Mouse (Mus musculus) urinary bladder, adult 2 months (tissue): ENCODE measurements around the gene Arhgef16. TPM values are rescaled to one million over a fixed set of nuclear protein-coding genes. Genes with fewer than 3 reads are reported as not detected.

Experiments used
- DNase-seq: peaks from one replicate; pipeline ENCODE4 v3.0.0; 2022; ENCODE audit warnings: low spot score
- polyA plus RNA-seq: library from polyadenylated mRNA; depleted of rRNA; stranded (reverse); fragments of >200 nt; gene quantifications from 2 replicates; pipeline ENCODE4 v1.2.3, GENCODE M21; 2012

Gene Arhgef16
- polyA plus RNA-seq, 1 experiment = 11.4 TPM

DNA sequence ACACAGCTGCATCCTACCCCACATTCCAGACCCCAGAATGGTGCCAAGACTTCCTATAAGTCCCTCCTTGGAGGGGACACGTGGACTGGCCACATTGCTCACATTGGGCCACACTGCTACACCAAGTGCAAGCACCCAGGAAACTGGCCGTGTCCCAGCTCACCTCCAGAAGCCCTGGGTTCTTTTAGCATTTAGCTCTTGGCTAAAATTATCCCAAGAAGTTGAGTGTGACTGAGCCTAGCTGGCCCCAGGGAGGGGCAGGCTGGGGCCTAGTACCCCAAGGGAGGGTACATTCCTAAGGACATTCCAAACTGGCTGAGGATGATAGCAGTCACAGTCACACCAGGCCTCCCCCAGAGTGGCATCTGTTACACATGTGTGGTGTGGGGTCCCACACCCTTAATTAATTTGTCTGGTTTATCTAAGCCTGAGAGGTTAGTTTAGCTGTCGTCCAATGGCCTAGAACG, 7.7 kb downstream of the Arhgef16 start:
- DNase-seq = no peak

DNA sequence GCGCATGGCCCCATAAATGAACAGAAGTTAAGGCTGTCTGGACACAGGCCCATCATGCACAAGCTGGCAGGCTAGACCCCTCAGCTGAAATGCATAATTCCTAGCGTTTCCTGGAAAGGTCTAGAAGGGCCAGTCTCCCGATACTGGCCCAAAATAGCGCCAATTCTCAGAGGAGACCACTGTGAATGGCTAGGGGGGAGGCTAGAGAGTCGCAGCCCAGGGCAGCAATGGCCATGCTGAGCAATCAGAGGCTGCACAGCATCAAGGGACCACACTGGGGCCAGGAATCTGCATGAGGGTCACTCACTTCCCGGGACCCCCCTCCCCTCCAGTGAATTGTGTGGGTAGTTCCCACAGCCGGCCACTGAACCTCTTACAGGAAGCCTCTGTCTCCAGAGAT, 17.8 kb downstream of the Arhgef16 start:
- DNase-seq = no peak

DNA sequence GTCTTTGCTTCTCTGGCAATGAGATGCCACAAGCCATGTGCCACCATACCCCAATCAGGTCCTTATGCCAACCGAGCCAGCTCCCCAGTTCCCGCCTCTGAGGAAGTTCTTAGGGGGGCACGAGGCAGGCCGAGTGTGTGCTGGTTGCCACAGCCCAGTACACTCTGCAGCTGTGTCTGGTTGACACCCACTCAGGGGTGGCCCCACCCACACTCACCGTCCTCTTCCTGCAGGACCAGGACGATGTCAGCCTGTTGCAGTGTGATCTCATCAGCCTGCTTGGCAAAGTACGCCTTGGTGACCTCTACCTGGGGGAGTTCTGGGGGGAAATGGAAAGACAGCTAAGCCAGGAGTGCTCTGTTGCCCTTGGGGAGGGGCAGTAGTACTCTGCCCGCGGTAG, 22.0 kb downstream of the Arhgef16 start:
- no peak for DNase-seq

DNA sequence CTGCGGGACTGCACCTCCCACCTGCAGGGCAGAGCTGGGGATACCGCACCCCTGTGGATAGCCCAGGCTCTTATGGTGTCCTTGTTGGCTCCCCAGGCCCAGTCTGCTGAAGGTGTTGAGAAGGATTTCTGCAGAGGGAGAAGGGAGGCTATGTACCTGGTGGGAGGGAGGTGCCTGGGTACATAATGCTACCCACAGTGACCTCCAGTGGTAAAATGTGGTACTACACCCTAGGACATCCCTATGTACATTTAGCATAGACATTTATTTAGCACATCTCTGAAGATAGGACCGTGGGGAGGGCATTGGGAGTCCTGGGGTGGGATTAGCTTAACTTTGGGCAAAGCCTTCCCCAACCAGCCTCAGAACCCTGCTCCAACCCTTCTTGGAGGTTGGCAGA, 28.5 kb downstream of the Arhgef16 start:
- DNase-seq = no peak

DNA sequence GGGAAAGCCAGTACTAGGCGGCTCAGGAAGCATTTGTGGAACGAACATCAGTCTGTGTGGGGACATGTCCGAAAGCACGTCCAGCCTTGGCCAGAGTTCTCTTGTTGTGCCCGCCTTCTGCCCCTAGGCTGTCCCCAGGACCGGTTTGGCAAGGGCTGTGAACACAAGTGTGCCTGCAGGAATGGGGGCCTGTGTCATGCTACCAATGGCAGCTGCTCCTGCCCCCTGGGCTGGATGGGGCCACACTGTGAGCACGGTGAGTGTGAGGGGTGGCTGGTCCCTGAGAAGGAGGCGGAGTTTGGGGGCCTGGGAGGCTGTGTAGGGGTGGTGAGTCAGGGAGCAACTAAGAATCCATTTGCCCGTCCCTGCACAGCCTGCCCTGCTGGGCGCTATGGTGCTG, 32.0 kb downstream of the Arhgef16 start:
- DNase-seq = peak; percentile 67

DNA sequence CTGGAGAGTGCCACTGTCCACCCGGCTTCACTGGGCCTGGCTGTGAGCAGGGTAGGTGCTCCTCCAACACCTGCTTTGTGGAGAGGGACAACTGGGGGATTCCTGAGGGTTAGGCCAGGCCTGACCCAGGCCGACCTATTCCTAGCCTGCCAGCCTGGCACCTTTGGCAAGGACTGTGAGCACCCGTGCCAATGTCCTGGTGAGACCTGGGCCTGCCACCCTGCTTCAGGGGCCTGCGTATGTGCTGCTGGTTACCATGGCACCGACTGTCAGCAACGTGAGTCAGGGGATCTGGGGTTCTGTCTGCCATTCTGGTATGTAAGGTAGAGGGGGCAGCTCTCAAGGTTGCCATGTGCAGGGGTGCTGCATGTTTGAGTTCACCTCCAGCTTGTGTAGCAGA, 34.0 kb downstream of the Arhgef16 start:
- no peak for DNase-seq

DNA sequence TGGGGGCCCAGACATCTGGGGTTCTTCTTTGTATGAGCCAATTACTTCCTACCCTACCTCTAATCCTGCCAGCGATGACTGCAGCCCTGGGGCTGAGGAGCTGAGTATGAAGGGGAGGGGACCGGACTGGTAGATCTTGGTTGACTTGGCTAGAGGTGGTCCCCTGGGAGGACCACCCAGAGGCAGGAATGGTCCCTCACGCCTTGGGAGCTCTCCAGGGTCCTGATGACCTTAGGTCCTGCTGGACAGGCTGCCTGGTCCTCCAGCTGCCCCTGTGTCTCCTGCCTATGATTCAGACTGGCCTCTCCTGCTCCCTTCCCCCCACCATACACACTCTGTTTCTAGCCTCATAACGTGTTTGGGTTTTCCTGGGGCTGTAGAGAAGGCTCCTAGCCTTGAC, 39.4 kb downstream of the Arhgef16 start:
- no peak for DNase-seq

DNA sequence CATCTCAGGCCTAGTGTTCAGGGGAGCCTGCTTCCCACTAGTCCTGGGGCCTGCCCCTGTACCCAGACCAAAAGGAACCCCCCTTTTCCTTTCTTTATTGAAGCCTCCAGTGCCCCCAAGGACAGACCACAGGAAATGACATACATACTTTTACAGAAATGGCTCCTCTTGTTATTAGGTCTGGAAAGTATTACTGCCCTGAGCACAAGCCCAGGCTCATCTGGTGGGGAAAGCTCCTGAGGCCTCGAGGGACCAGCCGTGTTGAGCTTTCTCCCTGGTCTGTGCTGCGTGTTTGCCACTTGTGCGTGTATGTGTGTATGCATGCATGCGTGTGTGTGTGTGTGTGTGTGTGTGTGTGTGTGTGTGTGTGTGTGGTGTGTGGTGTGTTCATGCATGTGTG, 40.7 kb downstream of the Arhgef16 start:
- no peak for DNase-seq

DNA sequence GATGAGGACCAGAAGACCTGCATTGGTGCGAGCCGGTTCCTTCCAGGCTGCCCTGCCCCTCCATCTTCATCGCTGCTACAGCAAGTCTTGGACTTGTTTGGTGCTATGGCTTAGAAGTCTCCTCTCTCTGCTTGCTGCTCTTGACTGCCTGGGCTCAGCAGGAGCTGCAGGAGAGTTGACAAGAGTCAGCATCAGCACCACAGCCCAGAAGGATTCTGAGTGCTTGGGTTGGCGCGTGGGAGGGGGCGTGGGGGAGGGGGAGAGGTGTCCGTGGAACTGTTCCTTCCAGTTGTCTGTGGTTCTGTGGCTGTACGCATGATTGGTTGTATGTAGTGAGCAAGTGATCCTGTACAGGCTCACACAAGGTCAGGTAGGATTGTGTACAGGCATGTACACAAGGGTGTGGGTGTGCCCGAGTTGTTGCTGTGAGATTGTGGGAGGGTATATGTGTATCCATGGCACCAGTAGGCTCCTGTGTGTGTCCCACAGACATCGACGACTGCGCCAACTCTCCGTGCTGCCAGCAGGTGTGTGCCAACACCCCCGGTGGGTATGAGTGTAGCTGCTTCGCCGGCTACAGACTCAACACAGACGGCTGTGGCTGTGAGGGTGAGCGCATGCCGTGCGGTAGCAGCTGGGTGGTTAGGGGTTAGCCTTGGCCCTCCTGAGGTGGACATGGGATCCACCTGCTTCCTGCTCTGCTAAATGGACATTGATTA, 48.8 kb downstream of the Arhgef16 start:
- no peak for DNase-seq

DNA sequence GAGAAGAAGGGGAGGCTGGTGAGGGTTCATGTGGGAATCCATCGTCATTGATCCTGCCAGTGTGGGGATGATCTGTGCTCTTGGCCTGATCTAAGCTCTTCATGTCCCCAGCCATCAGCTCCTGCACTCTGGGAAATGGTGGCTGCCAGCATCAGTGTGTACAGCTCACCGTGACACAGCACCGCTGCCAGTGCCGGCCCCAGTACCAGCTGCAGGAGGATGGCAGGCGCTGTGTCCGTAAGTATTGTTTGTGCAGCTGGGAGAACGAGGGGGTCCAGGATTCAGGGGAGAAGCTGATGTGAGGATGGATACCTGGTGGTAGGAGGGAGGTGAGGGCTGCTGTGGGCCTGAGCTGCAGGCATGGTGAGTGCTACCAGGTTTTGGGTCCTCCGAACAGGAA, 52.2 kb downstream of the Arhgef16 start:
- DNase-seq = no peak

DNA sequence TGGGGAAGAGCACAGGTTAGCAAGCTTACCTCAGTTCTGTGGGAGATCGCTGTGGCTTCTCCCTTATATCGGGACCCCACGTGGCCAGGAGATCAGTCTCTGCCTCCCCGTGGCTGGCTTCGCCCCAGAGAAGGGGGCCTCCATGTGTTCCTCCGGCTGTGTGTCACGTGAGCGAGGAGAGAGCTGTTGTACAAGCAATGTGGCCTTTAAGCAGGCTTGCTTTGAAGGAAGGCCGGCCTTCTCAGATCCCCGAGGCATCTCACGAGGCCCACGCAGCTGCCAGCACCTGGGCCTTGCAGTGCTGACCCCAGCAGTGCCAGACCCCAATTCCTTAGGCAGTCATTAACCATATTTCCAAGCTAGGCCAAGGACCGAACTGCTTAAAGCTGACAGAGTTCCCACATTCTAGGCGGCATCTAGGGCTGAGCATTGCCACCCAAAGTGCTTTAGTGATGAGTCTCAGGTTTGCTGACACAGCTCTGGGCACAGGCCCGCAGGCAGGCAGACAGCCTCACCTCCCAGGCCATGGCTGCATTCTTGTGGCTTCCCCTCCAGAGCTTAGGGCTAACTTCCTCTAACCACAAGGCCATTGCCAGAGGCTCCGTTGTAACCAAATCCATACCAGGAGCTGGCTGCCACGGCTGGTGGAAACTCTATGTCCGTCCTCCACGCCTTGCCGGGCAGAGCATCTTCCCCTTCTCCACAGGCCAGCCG, 53.2 kb downstream of the Arhgef16 start:
- DNase-seq = no peak

DNA sequence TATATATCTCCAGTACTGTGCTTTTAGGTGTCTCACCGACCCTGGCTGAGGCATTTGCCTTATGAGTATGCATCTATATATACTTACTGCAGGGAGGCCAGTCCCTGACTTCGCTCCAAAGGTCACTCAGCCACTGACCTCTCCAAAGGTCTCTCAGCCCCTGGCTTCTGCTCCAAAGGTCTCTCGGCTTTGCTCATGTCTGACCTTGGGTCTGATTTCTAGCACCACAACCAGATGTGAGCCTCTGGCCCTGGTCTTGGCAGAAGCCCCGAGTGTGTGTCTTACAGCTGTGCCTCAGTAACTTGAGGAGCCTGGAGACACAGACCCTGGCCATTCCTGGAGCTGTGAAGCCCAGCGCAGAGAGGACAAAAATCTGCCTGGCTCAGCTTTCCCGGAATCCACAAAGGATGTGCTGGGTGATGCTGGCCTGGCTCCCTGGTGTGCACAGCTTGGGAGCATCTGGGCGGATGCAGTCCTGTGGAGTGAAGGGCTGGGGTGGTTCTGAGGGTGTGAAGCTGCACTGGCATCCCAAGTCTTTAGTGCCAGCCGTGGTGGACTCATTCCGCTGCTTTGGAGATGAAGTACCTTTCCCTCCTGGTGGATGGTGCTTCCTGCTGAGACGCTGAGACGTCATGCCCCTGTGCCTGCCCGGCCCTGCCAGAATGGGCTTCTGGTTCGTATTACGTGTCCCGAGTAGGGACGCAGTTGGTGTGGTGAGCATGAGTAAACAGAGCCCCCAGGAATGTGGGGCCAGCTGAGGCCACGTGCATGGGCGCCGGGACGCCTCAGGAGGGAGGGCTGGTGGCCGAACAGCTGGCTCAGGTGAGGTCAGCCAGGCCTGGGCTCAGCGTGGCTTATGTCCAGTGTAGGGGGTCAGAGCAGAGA, 54.0 kb downstream of the Arhgef16 start:
- DNase-seq = no peak

DNA sequence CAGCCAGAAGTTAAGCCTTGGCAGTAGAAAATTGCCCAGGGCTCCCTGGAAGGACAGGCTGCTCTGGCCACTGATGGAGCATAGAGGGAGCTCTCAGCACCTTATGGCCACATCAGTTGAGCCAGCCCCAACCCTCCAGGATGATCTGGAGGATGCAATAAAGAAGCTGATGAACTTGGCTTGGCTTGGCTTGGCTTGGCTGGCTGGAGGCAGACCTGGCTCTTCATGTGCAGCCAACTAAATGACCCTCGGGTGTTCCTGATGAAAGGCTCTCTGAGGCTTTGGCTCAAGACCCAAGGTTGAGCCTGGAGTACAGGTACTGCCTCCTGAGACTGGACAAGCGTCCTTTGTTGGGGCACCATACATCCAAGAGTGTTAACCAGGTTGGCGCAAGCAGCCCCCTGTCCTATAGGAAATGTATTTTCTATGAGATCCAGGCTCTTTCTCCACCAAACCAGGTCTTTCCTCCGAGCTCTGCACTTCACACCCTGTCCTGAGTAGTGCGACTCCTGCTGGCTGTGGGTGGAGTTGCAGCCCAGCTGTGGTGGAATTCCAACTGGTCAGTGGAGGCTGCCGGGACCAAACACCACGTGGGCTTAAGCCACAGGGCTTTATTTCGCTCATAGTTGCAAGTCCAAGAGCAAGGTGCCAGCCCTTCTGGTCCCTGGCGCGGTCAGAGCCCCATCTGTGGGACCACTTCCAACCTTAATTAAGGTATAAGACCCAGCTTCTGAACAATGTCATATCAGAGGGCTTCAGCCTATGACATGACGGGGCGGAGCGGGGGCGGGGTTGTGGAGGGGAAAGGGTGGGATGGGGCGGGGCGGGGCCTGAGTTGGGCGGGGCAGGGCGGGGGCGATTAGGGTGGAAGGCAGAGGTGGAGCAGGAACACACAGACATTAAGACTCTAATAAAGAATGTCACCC, 55.1 kb downstream of the Arhgef16 start:
- peak; percentile 64 for DNase-seq

DNA sequence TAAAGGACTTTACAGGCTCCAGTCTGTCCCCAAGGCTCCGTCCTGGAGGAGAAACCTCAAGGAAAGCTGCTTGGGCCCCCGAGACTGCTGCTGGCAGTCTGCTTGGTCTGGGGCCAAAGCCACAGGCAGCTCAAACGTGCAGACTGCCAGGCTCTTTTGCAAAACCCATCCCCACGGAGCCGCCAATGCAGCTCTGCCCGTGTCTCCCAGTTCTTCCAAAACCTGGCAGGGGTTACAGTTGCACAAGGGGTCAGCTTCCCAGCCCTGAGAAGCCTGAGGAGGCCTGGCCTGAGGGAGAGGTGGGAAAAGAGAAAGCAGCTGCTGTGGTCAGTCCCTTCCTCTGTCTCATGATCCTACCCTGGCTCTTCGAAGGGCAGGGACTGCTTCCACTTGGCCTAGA, 56.1 kb downstream of the Arhgef16 start:
- DNase-seq = no peak

DNA sequence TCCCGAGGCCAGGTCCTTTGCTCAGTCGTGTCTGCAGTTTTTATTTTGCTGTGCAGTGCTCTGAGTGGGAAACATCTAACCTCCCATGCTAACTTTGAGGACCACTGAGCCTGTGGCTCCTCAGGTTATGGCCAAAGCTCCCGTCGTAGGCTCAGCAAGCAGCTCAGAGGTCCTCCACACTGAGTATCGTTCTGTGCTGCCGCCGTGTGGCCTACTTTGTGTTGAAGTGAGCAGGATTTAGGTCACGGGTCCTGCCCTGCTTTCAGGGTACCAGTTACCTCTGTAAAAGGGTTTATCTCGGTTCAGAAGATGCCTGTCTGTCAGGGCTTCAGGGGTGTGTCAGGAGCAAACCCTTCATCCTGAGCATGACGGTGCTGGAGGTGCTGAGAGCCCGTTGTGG, 60.9 kb downstream of the Arhgef16 start:
- no peak for DNase-seq

DNA sequence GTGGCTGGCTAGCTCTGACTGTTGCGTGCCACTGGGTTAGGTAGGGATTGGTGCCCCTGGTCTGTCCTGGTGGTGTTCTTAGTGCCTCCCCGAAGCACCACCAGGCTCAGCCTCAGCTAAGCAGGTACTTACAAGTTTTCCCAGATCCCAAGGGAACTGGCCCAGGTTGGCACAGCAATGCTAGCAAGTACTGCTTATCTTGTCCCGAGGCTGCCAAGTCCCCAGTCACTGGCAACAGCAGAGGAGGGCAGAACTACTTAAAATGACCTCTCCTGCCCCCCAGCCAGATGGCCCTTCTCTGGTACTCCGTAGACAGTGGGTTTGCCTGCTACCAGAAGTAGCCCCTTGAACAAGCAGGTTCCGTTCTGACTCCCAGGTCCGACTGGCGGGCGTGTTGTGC, 62.3 kb downstream of the Arhgef16 start:
- no peak for DNase-seq

DNA sequence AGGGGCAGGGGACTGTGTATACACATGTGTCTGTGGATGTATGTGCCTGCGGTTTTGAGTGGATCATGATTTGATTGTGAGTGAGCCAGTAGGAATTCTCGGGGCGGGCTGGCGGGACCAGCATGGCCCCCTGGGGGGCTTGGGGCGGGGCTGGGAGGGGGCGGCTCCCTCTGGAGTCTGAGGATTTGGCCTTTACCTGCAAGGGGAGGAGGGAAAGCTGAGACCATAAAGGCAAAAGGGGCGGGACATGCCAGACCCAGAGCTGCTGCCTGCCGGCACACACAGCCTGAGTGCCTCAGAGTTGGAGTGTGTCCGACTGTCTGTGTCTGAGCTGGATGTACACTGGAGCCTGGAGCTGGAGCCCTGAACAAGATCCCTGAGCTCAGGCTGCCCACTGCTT, 64.2 kb downstream of the Arhgef16 start:
- no peak for DNase-seq

DNA sequence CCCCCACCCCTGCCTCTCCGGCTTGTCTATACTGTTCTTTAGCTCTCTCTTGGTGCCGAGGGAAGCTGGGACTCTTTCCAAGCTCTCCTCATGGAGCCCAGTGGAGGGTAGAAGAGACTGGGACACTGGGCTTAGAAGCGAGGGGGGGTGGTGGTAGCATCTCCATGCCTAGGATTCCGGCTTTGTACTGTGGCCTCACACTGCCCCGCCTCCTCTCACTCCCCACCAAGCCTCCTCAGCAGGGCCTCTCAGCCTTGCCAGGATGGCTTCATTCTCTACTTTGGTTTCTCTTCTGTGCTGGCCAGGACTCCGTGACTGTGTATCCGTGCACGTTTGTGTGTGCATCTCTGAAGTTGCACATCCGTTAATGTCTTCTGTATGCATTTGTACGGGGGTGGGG, 64.6 kb downstream of the Arhgef16 start:
- DNase-seq = no peak

DNA sequence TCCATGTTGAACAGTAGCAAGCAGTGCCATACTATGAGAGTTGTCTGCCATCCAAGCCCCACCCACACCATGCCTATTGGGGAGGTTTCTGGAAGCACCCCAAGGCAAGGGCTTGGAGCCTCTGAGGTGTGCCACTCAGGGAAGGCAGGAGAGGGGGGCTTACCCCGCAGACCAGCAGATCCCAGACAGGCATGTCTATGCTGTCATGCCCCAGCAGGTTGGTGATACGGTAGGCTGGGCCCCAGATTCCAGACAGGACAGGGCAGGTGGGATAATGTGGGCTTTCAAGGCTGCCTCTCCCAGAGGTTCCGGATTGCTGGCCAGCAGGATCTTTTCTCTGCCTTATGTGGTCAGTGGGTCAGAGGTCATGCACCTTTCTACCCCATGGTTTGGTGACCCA, 65.5 kb downstream of the Arhgef16 start:
- DNase-seq = no peak

DNA sequence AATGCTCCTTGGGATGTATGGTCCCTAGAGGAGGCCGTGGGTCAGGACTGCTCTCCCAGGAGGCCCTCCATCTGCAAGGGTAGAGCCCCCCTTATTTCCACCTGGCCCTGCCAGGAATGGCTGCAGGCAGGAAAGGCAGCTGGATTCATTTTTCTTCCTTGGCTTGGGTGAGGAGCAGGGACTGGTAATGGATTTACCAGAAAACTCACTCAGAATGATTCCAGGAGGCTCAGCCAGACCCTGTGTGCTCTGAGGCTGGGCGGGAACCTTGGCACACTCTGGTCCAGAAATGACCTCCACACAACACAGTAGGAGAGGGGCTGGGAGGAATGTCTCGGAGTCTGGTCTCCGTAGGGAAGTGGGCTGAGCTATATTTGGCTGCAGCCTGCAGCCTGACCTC, 69.2 kb downstream of the Arhgef16 start:
- no peak for DNase-seq

DNA sequence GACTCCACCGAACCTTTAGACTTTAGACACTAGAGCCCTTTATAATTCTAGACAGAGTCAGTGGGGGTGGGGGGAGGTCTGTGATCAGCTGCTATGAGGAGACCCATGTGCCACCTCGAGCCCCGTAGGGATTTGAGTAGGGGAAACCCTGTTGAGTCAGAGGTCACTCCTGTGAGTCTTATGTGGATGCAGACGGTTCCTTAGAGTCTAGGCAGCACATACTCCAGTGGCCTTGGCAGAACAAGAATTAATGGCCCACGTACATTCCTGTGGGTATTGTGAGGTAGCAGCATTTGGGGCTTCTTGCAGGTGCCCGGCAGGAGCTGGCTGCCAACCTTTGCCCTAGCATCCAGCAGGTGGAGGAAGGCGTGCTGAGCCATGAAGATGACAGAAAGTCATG, 70.1 kb downstream of the Arhgef16 start:
- DNase-seq = no peak
